Mouse (Mus musculus): Measurements from ENCODE around the gene Wdr64. TPM values are rescaled to one million over a fixed set of nuclear protein-coding genes. Genes with fewer than 3 reads are reported as not detected.
A peak's percentile ranks its signal among the peaks of the same experiment; 100 is the strongest.

Wdr64 gene
- polyA plus RNA-seq (2015; fragmentation: Nextera tagmentation; extraction: Ambion mirVana) = 0.08 and 0.10 TPM in 2 replicates

DNA sequence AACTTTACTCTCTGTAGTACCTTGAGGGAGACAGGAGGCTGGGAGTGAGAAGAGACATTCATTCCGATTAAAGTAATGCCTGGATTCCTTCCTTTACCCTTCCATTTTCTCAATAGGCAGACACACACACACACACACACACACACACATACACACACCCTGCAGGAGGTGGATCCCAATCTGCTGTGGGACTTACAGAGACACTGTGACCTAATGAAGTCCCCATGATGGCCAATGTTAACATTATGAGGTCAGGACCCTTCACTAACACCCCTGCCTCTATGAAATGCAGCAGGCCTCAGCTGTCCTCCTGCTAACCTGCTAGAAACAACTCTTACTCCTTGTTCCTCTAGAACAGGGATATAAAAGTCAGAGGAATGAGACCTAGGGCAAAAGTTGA is at the start of gene Wdr64:
Gene Wdr64, plus strand, starts transcription at position 301 of the 400 bp plus-strand sequence.
- H3K4me1 ChIP-seq = peaks cover 4% of the 10 kb centered on the region; the same call in 1 of the 2 replicates
- no peak within 1 kb of the TSS for H3K27ac ChIP-seq
- H3K36me3 ChIP-seq = no peaks in the 10 kb centered on the region
- WGBS = 83% methylated on average over 1 of the region's 1 CpGs
- no peak for ATAC-seq (replicated peaks; ENCODE audit: low FRiP score)
- no peak within 1 kb of the TSS for H3K4me2 ChIP-seq
- no peaks in the 10 kb centered on the region for H3K27me3 ChIP-seq
- H3K9ac ChIP-seq = no peak within 1 kb of the TSS
- no peaks in the 10 kb centered on the region for H3K9me3 ChIP-seq (replicated peaks)
- no peak within 1 kb of the TSS for H3K4me3 ChIP-seq (replicated peaks)

DNA sequence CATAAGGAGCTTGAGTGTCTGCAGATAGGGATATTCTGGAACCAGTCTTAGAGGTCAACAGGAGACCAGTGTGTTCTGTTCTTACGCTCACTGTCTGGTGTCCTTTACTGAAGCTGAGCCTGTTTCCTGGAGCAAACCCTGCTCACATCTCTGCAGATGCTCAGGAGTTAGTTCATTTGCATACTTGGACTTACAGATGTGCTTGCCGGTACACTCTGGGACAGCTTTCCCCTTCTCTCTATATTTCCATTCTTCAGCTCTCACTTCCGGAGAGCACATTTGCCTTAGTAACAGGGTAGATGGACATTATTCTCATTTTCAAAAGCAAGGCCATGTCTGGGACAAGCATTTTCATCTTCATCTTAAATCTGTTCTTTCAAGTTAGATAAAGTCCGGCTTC is 49.8 kb upstream of the Wdr64 start:
- H3K9ac ChIP-seq = no peak overlapping the region
- H3K4me1 ChIP-seq = no peaks in the 10 kb centered on the region
- 92% methylated on average over 4 of the region's 4 CpGs for WGBS
- no peaks in the 10 kb centered on the region for H3K27me3 ChIP-seq
- H3K9me3 ChIP-seq (replicated peaks) = no peaks in the 10 kb centered on the region
- no peak overlapping the region for H3K4me3 ChIP-seq (replicated peaks)
- H3K4me2 ChIP-seq = no peak overlapping the region
- no peak for ATAC-seq (replicated peaks; ENCODE audit: low FRiP score)
- no peak overlapping the region for H3K27ac ChIP-seq
- H3K36me3 ChIP-seq = no peaks in the 10 kb centered on the region

DNA sequence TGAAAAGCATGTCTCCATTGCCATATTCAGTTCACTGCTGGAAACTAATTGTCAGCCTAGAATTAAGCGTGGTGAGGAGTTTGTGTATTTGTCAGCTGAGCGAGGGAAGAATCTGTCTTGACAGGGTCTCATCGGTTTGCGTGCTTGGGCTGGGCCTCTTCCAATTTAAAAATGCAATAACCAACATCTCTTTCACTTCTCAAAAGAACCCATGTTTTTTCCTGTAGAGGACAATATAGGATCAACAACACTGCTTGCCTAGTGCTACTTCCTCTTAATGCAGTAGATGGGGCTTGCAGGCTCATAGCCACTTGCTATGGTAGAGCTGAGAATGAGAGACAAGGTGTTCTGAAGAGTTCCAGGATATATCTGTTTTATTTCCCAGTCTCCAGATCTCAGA is 38.5 kb upstream of the Wdr64 start:
- Histone ChIP-seq H3K36me3 (no peaks in the 10 kb centered on the region), H3K27ac (no peak overlapping the region), H3K9ac (no peak overlapping the region), H3K9me3 (replicated peaks) (no peaks in the 10 kb centered on the region), H3K4me3 (replicated peaks) (no peak overlapping the region), H3K4me2 (no peak overlapping the region), H3K4me1 (no peaks in the 10 kb centered on the region), H3K27me3 (no peaks in the 10 kb centered on the region)
- 91% methylated on average over 4 of the region's 4 CpGs for WGBS
- no peak for ATAC-seq (replicated peaks; ENCODE audit: low FRiP score)

DNA sequence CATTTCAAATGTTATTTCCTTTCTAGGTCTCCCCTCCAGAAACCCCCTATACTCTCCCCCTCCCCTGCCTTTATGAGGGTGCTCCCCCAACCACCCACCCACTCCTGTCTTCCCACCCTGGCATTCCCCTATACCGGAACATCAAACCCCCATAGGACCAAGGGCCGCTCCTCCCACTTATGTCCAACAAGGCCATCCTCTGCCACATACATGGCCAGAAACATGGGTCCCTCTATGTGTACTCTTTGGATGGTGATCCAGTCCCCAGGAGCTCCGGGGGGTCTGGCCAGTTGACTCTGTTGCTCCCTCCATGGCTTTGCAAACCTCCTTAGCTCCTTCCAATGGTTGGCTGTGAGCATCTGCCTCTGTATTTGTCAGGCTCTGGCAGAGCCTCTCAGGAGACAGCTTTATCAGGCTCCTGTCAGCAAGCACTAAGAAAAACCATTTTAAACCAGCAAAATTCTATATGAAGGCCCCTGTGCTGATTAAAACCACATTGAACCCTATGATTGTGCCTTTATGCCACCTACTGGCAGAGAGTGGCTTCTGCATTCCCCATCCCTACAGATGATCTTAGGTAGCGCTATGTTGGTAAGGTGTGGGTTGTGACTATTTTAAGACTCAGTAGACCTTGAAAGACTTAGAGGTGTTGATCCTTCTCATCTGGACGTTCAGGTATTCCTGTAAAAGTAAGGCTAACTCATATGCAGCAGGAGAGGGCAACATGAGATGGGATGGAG is 29.6 kb upstream of the Wdr64 start:
- no peaks in the 10 kb centered on the region for H3K4me1 ChIP-seq
- peak; percentile 78; the same call in 1 of the 2 replicates for ATAC-seq (replicated peaks; ENCODE audit: low FRiP score)
- H3K4me2 ChIP-seq = no peak overlapping the region
- H3K27ac ChIP-seq = no peak overlapping the region
- no peaks in the 10 kb centered on the region for H3K36me3 ChIP-seq
- no peaks in the 10 kb centered on the region for H3K9me3 ChIP-seq (replicated peaks)
- WGBS = 76% methylated on average over 5 of the region's 5 CpGs
- no peak overlapping the region for H3K4me3 ChIP-seq (replicated peaks)
- H3K9ac ChIP-seq = no peak overlapping the region
- no peaks in the 10 kb centered on the region for H3K27me3 ChIP-seq

- H3K4me1 ChIP-seq = no peaks in the 10 kb centered on the region
- H3K4me3 ChIP-seq (replicated peaks) = no peak overlapping the region
- H3K4me2 ChIP-seq = no peak overlapping the region
- no peaks in the 10 kb centered on the region for H3K27me3 ChIP-seq
- no peak overlapping the region for H3K9ac ChIP-seq
- 92% methylated on average over 3 of the region's 3 CpGs for WGBS
- no peaks in the 10 kb centered on the region for H3K36me3 ChIP-seq
- no peak for ATAC-seq (replicated peaks; ENCODE audit: low FRiP score)
- no peaks in the 10 kb centered on the region for H3K9me3 ChIP-seq (replicated peaks)
- H3K27ac ChIP-seq = no peak overlapping the region
These were observed 28.9 kb upstream of the Wdr64 start for GRCm38 (mm10) chr1:175669456-175669855.

DNA sequence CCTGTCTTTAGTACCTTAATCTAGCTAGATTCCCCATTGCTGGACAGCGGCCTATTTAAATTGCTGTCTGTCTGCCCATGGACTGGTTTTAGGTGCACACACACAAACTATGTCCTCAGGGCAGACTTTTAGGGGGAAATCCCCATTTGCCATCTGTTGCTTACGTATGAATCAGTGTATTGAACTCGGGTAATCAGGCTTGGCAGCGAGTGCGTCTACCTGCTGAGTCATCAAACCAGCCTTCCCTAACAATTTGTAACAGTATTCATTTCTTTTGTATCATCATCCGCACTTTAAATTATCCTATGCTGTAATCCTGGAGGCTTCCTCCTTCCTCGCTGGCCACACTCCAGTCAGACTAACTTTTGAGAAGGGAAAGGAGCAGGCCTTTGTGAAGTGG is 28.4 kb upstream of the Wdr64 start:
- WGBS = 83% methylated on average over 7 of the region's 7 CpGs
- no peak for ATAC-seq (replicated peaks; ENCODE audit: low FRiP score)
- Histone ChIP-seq H3K27me3 (no peaks in the 10 kb centered on the region), H3K4me3 (replicated peaks) (no peak overlapping the region), H3K27ac (no peak overlapping the region), H3K4me2 (no peak overlapping the region), H3K36me3 (no peaks in the 10 kb centered on the region), H3K4me1 (no peaks in the 10 kb centered on the region), H3K9me3 (replicated peaks) (no peaks in the 10 kb centered on the region), H3K9ac (no peak overlapping the region)

DNA sequence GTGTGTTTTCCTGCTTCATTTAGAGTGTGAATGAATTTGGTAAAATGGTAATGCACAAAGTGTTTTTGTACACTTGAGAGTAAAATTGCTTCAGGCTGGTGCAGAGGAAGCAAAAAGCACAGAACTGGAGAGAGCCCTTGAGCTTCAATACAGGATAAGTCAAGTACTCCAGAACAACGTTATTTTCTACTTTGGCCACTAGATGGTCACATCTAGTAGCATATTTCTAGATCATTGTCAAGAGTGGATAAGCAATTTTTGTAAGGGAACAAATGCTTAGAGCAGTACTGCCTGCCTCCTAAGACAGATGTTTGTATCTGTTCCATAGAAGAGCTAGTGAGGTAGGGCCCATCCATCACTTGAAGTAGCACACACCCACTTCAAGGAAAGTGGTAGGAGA is 26.8 kb upstream of the Wdr64 start:
- Histone ChIP-seq H3K4me3 (replicated peaks) (no peak overlapping the region), H3K9ac (no peak overlapping the region), H3K4me1 (no peaks in the 10 kb centered on the region), H3K9me3 (replicated peaks) (no peaks in the 10 kb centered on the region), H3K27me3 (no peaks in the 10 kb centered on the region), H3K4me2 (no peak overlapping the region), H3K27ac (no peak overlapping the region), H3K36me3 (no peaks in the 10 kb centered on the region)
- ATAC-seq (replicated peaks; ENCODE audit: low FRiP score) = no peak
- 18% methylated on average over 1 of the region's 1 CpGs for WGBS

- Histone ChIP-seq H3K27ac (no peak overlapping the region), H3K4me1 (no peaks in the 10 kb centered on the region), H3K4me2 (no peak overlapping the region), H3K27me3 (no peaks in the 10 kb centered on the region), H3K4me3 (replicated peaks) (no peak overlapping the region), H3K9ac (no peak overlapping the region), H3K36me3 (no peaks in the 10 kb centered on the region), H3K9me3 (replicated peaks) (no peaks in the 10 kb centered on the region)
- WGBS = 76% methylated on average over 7 of the region's 7 CpGs
- ATAC-seq (replicated peaks; ENCODE audit: low FRiP score) = no peak
These were observed 24.6 kb upstream of the Wdr64 start for GRCm38 (mm10) chr1:175673563-175674325.

DNA sequence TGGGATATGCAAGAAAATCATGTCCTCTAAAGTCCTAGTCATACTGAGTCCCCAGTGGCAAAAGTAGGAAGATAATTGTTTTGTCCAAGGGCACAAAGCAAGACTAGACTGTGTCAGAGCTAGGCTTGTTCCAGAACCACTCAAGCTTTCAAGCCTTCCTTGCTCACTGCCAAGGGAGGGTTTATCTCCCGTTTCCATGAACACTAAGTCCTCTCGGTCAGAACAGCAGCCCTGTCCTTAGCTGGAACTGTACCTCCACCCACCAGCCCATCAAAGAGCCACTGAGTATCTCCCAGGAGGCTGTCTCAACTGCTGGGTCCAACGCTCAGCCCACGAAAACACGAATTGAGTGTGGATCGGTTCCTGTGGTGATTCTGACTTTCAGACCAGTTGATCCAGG is 23.3 kb upstream of the Wdr64 start:
- no peak overlapping the region for H3K27ac ChIP-seq
- H3K4me2 ChIP-seq = no peak overlapping the region
- H3K27me3 ChIP-seq = no peaks in the 10 kb centered on the region
- 76% methylated on average over 6 of the region's 6 CpGs for WGBS
- H3K9me3 ChIP-seq (replicated peaks) = no peaks in the 10 kb centered on the region
- H3K4me1 ChIP-seq = no peaks in the 10 kb centered on the region
- no peaks in the 10 kb centered on the region for H3K36me3 ChIP-seq
- H3K4me3 ChIP-seq (replicated peaks) = no peak overlapping the region
- ATAC-seq (replicated peaks; ENCODE audit: low FRiP score) = no peak
- no peak overlapping the region for H3K9ac ChIP-seq

DNA sequence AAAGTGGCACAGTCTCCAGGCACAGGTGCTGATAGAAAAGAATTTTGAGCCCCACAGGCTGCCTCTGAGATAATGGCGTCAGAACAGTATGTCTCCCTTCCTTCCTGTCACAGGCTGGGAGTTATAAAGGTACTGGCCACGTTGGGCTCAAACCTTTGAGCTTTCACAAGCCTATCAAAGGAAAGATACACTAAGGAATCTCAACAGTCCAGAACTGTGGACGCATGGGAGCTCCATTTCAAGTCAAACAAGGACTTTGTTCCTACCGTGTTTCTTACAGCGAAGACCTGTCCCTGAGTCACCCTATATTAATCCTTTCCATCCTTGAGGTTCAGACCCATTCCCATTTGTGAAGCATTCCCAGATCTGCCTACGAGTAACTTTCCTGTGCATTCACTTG is 20.9 kb upstream of the Wdr64 start:
- Histone ChIP-seq H3K9ac (no peak overlapping the region), H3K27me3 (no peaks in the 10 kb centered on the region)
- 84% methylated on average over 6 of the region's 6 CpGs for WGBS

DNA sequence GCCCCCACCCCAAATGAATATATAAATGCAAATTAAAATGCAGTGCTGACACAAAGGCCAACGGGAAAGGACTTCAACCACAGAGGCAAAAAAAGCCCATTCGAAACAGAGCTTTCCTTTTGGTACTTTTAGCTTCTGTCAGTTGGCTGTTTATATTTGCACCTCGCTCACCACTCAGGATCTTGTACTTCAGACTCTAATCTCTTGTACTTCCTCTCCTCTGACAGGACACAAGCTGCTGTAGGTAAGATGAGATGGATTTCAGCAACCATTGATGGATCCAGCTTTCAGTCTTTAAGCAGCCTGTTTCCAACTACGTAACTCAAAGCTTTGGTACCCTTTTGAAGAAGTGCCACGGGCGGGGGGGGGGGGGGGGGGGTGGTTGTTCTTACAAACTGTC is 17.4 kb upstream of the Wdr64 start:
- no peak overlapping the region for H3K4me3 ChIP-seq (replicated peaks)
- WGBS = 87% methylated on average over 6 of the region's 6 CpGs
- no peak for ATAC-seq (replicated peaks; ENCODE audit: low FRiP score)
- no peak overlapping the region for H3K4me2 ChIP-seq
- no peaks in the 10 kb centered on the region for H3K4me1 ChIP-seq
- H3K27me3 ChIP-seq = no peaks in the 10 kb centered on the region
- no peak overlapping the region for H3K9ac ChIP-seq
- no peaks in the 10 kb centered on the region for H3K9me3 ChIP-seq (replicated peaks)
- H3K36me3 ChIP-seq = peaks cover 5% of the 10 kb centered on the region
- no peak overlapping the region for H3K27ac ChIP-seq

More for the DNA sequence above, 20.9 kb upstream of the Wdr64 start:
- ATAC-seq (replicated peaks; ENCODE audit: low FRiP score) = no peak
- H3K27ac ChIP-seq = no peak overlapping the region
- no peaks in the 10 kb centered on the region for H3K9me3 ChIP-seq (replicated peaks)
- no peak overlapping the region for H3K4me3 ChIP-seq (replicated peaks)
- H3K4me2 ChIP-seq = no peak overlapping the region
- H3K36me3 ChIP-seq = no peaks in the 10 kb centered on the region
- no peaks in the 10 kb centered on the region for H3K4me1 ChIP-seq

GRCm38 (mm10) chr1:175691686-175692245 is 6.6 kb upstream of the Wdr64 start:
- no peaks in the 10 kb centered on the region for H3K27me3 ChIP-seq
- peak overlapping the region; percentile 74 for H3K9ac ChIP-seq
- peak overlapping the region; percentile 91 for H3K4me2 ChIP-seq
- H3K4me3 ChIP-seq (replicated peaks) = peak overlapping the region; percentile 80
- peaks cover 18% of the 10 kb centered on the region for H3K4me1 ChIP-seq
- no peaks in the 10 kb centered on the region for H3K9me3 ChIP-seq (replicated peaks)
- peak overlapping the region; percentile 91 for H3K27ac ChIP-seq
- under 1% methylated on average over 21 of the region's 22 CpGs for WGBS
- ATAC-seq (replicated peaks; ENCODE audit: low FRiP score) = peak; percentile 1; the same call in 1 of the 2 replicates
- H3K36me3 ChIP-seq = peaks cover 13% of the 10 kb centered on the region

Measured in kidney, embryonic 15.5 days (tissue).